Mouse (Mus musculus) heart, postnatal 10 days (tissue): ENCODE data around the gene Dtnb. TPM values are rescaled to one million over a fixed set of nuclear protein-coding genes. Genes with fewer than 3 reads are reported as not detected.

Source experiments
- DNase-seq, 2 experiments: peaks; one replicate each; pipeline ENCODE4 v3.0.0; 2021
- intact Hi-C: fragments of 180-260 bp; cut with DNase I; formaldehyde crosslinking; loops from one replicate; pipeline ENCODE4 v1.15.1; 2025
- microRNA-seq, 2 experiments: library from miRNA; unstranded; fragments of <30 nt; microRNA quantifications; one replicate each; pipeline ENCODE4 v1.2.0; 2022
- total RNA-seq, 2 experiments: library from RNA; stranded (reverse); gene quantifications; 2 replicates each; pipeline ENCODE4 v1.2.3; 2021

Dtnb gene
- total RNA-seq, 2 experiments from 2014 or later, result 6.8 to 7.3 TPM

DNA sequence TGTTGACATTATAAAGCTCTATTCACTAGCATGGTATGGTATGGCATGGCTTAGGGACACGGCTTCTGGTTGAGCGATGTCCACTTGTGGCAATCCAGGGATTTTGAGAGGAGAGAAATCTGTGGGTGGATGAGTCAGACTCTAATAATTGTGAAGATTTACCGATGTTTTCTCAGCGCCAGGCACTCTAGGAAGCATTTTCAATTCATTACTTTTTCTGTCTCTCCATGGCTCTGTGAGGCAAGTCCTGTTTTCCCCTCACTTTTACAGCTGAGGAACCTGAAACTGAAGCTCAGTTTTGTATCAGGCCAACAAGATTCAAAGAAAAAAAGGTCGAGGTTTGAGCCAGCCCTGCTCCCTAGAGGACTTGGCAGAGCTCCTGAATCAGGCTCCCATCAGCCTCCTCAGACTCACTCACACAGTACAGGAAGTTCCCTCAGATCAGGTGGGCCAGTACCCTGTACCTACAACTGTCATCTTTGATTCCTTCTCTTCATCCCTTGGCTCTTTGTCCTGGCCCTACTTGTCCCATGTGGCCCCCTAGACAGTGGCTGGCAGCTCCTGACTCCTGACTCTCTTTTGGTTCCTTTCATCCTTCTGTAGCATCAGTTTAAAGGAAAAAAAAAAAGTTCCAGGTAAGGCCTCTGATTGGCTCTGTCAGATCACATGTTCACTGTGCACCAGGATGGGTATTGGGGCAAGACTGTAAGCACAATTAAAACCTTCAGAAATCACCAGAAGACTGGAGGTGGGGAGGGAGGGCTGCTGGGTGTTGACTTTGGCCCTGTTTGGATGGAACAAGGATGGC lies 252.9 kb downstream of the Dtnb start:
- no peak for DNase-seq
- intact Hi-C loops, result no loop called here

DNA sequence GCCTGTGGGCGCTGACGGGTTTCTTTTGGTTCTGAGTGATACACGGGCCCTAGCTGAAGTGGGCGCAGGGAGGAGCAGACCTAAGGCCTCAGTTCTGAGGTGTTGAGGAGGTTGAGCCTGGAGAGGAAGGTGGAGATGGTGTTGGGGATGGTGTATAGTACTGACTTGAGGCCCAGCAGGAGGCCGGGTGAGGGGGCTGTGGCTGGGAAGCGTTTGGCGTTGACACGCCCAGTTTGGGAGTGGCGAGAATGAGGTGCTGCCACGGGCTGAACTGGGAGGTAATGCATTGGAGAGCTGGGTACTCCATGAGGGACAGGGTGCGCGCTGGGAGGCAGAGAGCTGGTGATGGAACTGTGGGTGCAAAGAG lies 253.5 kb downstream of the Dtnb start:
- no peak for DNase-seq
- intact Hi-C loops, result no loop called here

DNA sequence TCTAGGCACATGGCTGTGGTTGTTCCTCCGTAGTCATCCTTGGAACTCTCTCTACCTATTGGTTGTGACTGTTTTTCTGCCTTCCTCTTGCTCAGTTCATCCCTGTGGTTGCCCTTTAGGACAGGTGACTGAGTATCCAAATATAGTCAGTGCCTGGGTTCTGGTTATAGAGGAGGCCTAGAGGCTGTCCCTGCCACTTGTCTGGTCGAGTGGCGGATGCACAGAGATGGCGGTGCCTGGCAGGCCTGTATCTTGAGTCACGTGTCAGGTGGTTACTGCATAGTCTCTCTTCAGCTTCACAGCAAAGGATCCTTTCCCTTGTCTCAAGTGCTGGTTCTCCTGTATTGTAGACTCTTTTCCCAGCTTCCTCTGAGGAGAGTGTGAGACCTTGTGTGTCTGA lies 255.6 kb downstream of the Dtnb start:
- intact Hi-C loops, result no loop called here
- no peak for DNase-seq

Small RNA genes lying within 50 kb of the gene (microRNA-seq; reads per million reads assigned to microRNA genes)
- gene Gm26050, result 0 reads per million in 2 experiments

Other genes starting within 250 kb of the Dtnb start
- 1 to 10 TPM; 5.5 to 5.8 TPM for gene Kif3c, start 207.2 kb upstream of the Dtnb start, total RNA-seq
- gene Asxl2, start 145.5 kb upstream of the Dtnb start, total RNA-seq, result 10 to 100 TPM; 35.5 TPM
- 100 to 1,000 TPM; 105 to 121 TPM for gene Dnmt3a, start 233.6 kb downstream of the Dtnb start, total RNA-seq